Mouse (Mus musculus): ENCODE results near the gene Prkar1b. TPM values are rescaled to one million over a fixed set of nuclear protein-coding genes. Genes with fewer than 3 reads are reported as not detected.

Prkar1b gene
- polyA plus RNA-seq, 1 experiment from 2014 or later: 13.8 TPM

GRCm38 (mm10) chr5:139078156-139078462, 71.7 kb downstream of the Prkar1b start:
- Histone ChIP-seq H3K4me1 (replicated peaks) (peaks cover 41% of the 10 kb centered on the region), H3K9me3 (no peaks in the 10 kb centered on the region), H3K27ac (no peak overlapping the region), H3K4me2 (no peak overlapping the region), H3K4me3 (replicated peaks) (no peak overlapping the region), H3K9ac (replicated peaks) (no peak overlapping the region), H3K27me3 (no peaks in the 10 kb centered on the region), H3K36me3 (no peaks in the 10 kb centered on the region)
- 30% methylated on average over 4 of the region's 4 CpGs for WGBS
- no peak for ATAC-seq (ENCODE audit: insufficient number of reproducible peaks, insufficient read depth, low FRiP score, low TSS enrichment, low read depth)

- H3K27ac ChIP-seq: no peak overlapping the region
- H3K4me1 ChIP-seq (replicated peaks): peaks cover 41% of the 10 kb centered on the region
- no peaks in the 10 kb centered on the region for H3K36me3 ChIP-seq
- no peak overlapping the region for H3K4me2 ChIP-seq
- no peak; the same call in 1 of the 2 replicates for ATAC-seq (ENCODE audit: insufficient number of reproducible peaks, insufficient read depth, low FRiP score, low TSS enrichment, low read depth)
- WGBS: 55% methylated on average over 11 of the region's 11 CpGs
- H3K9me3 ChIP-seq: no peaks in the 10 kb centered on the region
- no peak overlapping the region for H3K4me3 ChIP-seq (replicated peaks)
- no peaks in the 10 kb centered on the region for H3K27me3 ChIP-seq
- H3K9ac ChIP-seq (replicated peaks): no peak overlapping the region
Observed at GRCm38 (mm10) chr5:139077311-139078155, 72.3 kb downstream of the Prkar1b start.

- Histone ChIP-seq H3K4me1 (replicated peaks) (peaks cover 33% of the 10 kb centered on the region), H3K36me3 (no peaks in the 10 kb centered on the region), H3K27ac (no peak overlapping the region), H3K27me3 (no peaks in the 10 kb centered on the region), H3K9me3 (no peaks in the 10 kb centered on the region), H3K4me3 (replicated peaks) (no peak overlapping the region), H3K4me2 (no peak overlapping the region), H3K9ac (replicated peaks) (no peak overlapping the region)
- ATAC-seq (ENCODE audit: insufficient number of reproducible peaks, insufficient read depth, low FRiP score, low TSS enrichment, low read depth): no peak
- WGBS: 64% methylated on average over 7 of the region's 7 CpGs
Observed at GRCm38 (mm10) chr5:139076450-139076849, 73.4 kb downstream of the Prkar1b start.

DNA sequence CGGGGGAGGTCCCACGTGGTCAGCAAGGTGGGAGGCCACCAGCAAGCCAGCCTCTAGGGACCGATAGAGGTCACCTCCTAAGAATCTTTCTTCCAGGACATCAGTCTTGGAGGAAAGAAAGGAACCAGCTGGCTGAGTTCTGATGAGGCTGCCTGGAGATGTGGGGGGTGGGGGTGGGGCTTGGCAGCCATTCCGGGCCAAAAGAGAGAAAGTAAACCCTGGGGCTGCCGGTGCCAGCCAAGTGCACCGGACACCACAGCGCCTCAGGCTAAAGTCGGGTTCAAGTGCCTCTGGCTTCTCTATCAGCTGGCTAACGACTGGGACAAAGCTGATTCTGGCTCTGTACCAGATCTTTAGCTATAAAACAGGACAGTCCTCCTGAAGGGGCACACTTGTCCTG, 74.0 kb downstream of the Prkar1b start:
- 49% methylated on average over 9 of the region's 9 CpGs for WGBS
- no peak for ATAC-seq (ENCODE audit: insufficient number of reproducible peaks, insufficient read depth, low FRiP score, low TSS enrichment, low read depth)
- H3K27me3 ChIP-seq: no peaks in the 10 kb centered on the region
- no peak overlapping the region for H3K4me2 ChIP-seq
- no peaks in the 10 kb centered on the region for H3K36me3 ChIP-seq
- H3K4me1 ChIP-seq (replicated peaks): peaks cover 29% of the 10 kb centered on the region
- no peak overlapping the region for H3K4me3 ChIP-seq (replicated peaks)
- H3K9me3 ChIP-seq: no peaks in the 10 kb centered on the region
- no peak overlapping the region for H3K9ac ChIP-seq (replicated peaks)
- H3K27ac ChIP-seq: no peak overlapping the region

DNA sequence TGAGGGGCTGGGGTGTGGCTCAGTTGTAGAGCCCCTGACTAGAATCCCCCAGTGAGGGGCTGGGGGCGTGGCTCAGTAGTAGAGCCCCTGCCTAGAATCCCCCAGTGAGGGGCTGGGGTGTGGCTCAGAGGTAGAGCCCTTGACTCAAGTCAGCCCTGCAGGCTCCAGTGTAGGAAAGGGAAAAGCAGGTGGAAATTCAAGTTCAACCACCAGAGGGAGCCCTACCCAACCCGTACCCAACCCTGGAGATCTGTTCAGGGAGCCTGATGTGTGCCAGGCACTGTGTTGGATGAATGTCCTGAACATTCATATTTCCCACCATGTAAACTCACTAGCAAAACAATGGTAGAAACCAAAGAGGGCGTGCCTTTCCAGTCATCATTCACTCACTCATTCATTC, 74.7 kb downstream of the Prkar1b start:
- no peaks in the 10 kb centered on the region for H3K36me3 ChIP-seq
- H3K9ac ChIP-seq (replicated peaks): no peak overlapping the region
- whole genome bisulfite sequencing: 59% methylated on average over 3 of the region's 3 CpGs
- no peak overlapping the region for H3K4me2 ChIP-seq
- H3K4me1 ChIP-seq (replicated peaks): peaks cover 29% of the 10 kb centered on the region
- H3K27me3 ChIP-seq: no peaks in the 10 kb centered on the region
- no peak for ATAC-seq (ENCODE audit: insufficient number of reproducible peaks, insufficient read depth, low FRiP score, low TSS enrichment, low read depth)
- H3K9me3 ChIP-seq: no peaks in the 10 kb centered on the region
- H3K27ac ChIP-seq: no peak overlapping the region
- no peak overlapping the region for H3K4me3 ChIP-seq (replicated peaks)

DNA sequence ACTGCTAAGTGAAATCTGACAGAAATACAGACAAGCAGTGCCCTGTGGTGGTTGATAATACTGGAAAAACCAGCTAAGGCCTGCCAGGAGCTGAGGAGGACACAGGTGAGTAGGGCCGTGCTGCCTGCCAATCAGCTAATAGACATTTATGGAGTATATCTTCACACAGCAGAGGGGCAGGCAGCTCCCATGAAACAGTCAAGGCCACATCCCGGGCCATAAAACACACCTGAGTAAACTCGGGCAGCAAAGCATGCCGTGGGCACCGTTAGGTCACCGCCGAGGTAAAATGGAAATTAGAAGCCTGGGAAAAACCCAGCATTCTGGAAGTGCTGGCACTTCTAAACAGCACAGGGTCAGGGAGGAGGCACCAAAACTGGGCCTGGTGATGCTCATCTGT, 75.8 kb downstream of the Prkar1b start:
- Histone ChIP-seq H3K4me3 (replicated peaks) (no peak overlapping the region), H3K9ac (replicated peaks) (no peak overlapping the region), H3K27me3 (no peaks in the 10 kb centered on the region), H3K9me3 (no peaks in the 10 kb centered on the region), H3K4me2 (no peak overlapping the region), H3K36me3 (no peaks in the 10 kb centered on the region), H3K4me1 (replicated peaks) (peaks cover 29% of the 10 kb centered on the region), H3K27ac (no peak overlapping the region)
- no peak for ATAC-seq (ENCODE audit: insufficient number of reproducible peaks, insufficient read depth, low FRiP score, low TSS enrichment, low read depth)
- WGBS: 81% methylated on average over 7 of the region's 7 CpGs

- Histone ChIP-seq H3K9me3 (no peaks in the 10 kb centered on the region), H3K4me2 (no peak overlapping the region), H3K36me3 (no peaks in the 10 kb centered on the region), H3K4me1 (replicated peaks) (peaks cover 23% of the 10 kb centered on the region), H3K4me3 (replicated peaks) (no peak overlapping the region), H3K9ac (replicated peaks) (no peak overlapping the region), H3K27ac (no peak overlapping the region), H3K27me3 (no peaks in the 10 kb centered on the region)
- WGBS: 85% methylated on average over 5 of the region's 5 CpGs
- ATAC-seq (ENCODE audit: insufficient number of reproducible peaks, insufficient read depth, low FRiP score, low TSS enrichment, low read depth): no peak
Observed at GRCm38 (mm10) chr5:139072866-139073265, 76.9 kb downstream of the Prkar1b start.

- no peaks in the 10 kb centered on the region for H3K27me3 ChIP-seq
- H3K36me3 ChIP-seq: no peaks in the 10 kb centered on the region
- no peak overlapping the region for H3K4me2 ChIP-seq
- no peaks in the 10 kb centered on the region for H3K9me3 ChIP-seq
- no peak overlapping the region for H3K9ac ChIP-seq (replicated peaks)
- H3K4me3 ChIP-seq (replicated peaks): no peak overlapping the region
- 21% methylated on average over 7 of the region's 7 CpGs for WGBS
- peak overlapping the region; percentile 24; the same call in 1 of the 2 replicates for H3K27ac ChIP-seq
- peaks cover 18% of the 10 kb centered on the region for H3K4me1 ChIP-seq (replicated peaks)
- ATAC-seq (ENCODE audit: insufficient number of reproducible peaks, insufficient read depth, low FRiP score, low TSS enrichment, low read depth): peak; percentile 73; the same call in 1 of the 2 replicates
Observed at GRCm38 (mm10) chr5:139066861-139067614, 82.8 kb downstream of the Prkar1b start.

DNA sequence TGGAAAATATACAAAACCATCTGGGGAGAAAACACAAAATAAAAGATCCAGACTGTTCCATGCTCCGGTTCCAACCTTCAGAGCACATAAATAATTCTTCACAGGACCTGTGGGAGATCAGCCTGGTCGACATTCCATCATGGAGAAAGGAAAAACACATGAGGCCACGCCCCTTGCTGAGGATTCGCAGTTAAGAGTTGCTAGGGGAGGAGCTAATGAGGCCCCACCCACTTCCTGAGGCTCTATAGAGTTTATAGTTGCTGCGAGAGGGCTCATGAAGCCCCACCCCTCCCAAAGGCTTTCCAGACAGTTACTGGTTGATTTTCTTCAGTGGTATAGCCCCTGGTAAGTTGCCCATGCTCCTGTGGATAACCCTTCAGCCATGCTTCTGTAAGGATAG, 85.2 kb downstream of the Prkar1b start:
- H3K4me1 ChIP-seq (replicated peaks): peaks cover 18% of the 10 kb centered on the region
- no peak overlapping the region for H3K4me3 ChIP-seq (replicated peaks)
- H3K9ac ChIP-seq (replicated peaks): no peak overlapping the region
- H3K27me3 ChIP-seq: no peaks in the 10 kb centered on the region
- WGBS: 60% methylated on average over 5 of the region's 5 CpGs
- no peak for ATAC-seq (ENCODE audit: insufficient number of reproducible peaks, insufficient read depth, low FRiP score, low TSS enrichment, low read depth)
- H3K9me3 ChIP-seq: no peaks in the 10 kb centered on the region
- H3K36me3 ChIP-seq: no peaks in the 10 kb centered on the region
- H3K27ac ChIP-seq: no peak overlapping the region
- no peak overlapping the region for H3K4me2 ChIP-seq

DNA sequence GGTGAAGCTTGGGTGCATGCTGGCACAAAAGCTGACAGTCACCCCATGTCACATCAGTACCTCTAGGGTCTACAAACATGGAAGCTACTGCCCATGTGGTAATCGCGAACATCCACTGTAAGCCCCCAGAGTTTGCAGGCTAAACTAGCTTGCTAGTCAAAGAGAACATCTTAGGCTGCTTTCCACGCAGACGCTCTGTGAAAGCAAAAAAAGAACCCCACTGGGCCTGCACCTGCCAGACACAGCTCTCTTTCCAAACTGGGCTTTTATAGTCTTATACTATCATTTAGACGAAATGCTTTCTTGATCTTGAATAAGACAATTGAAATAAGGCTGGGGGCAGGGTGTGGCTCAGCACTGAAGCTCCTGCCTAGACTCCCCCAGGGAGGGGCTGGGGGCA, 88.1 kb downstream of the Prkar1b start:
- WGBS: 83% methylated on average over 5 of the region's 5 CpGs
- Histone ChIP-seq H3K9me3 (no peaks in the 10 kb centered on the region), H3K9ac (replicated peaks) (no peak overlapping the region), H3K27ac (no peak overlapping the region), H3K27me3 (no peaks in the 10 kb centered on the region), H3K36me3 (no peaks in the 10 kb centered on the region), H3K4me2 (no peak overlapping the region), H3K4me1 (replicated peaks) (peaks cover 11% of the 10 kb centered on the region), H3K4me3 (replicated peaks) (no peak overlapping the region)
- ATAC-seq (ENCODE audit: insufficient number of reproducible peaks, insufficient read depth, low FRiP score, low TSS enrichment, low read depth): no peak

DNA sequence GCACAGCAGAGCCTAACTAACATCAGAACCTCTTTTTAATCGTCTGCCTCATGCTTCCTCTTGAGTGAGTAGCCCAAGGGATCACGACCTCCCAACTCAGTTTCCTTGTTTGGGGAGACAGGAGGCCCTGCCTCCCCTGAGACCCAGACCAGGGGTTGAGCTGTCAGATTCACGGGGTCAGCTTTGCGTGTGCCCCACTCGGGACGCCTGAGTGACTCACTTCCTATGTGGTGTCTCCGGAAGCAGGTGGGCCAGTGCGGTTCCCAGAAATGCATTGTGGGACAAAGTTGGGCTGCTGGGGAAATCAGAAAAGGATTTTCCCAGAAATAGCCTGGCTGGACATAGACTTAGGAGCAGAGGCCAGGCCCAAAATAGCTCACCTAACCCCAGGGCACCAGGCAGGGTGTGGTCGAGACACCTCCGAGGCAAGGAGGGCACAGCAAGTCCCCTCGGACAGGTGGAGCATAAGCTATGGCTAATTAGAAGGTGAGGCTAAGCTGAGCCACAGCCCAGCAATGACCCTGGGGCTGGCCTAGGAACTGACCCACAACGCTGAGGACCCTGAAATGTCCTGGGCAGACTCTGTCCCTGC, 89.2 kb downstream of the Prkar1b start:
- H3K27ac ChIP-seq: no peak overlapping the region
- 78% methylated on average over 12 of the region's 12 CpGs for WGBS

More for the DNA sequence above, 89.2 kb downstream of the Prkar1b start:
- H3K9ac ChIP-seq (replicated peaks): no peak overlapping the region
- no peaks in the 10 kb centered on the region for H3K27me3 ChIP-seq
- H3K4me1 ChIP-seq (replicated peaks): peaks cover 15% of the 10 kb centered on the region
- no peak for ATAC-seq (ENCODE audit: insufficient number of reproducible peaks, insufficient read depth, low FRiP score, low TSS enrichment, low read depth)
- no peak overlapping the region for H3K4me3 ChIP-seq (replicated peaks)
- H3K4me2 ChIP-seq: no peak overlapping the region
- no peaks in the 10 kb centered on the region for H3K36me3 ChIP-seq
- no peaks in the 10 kb centered on the region for H3K9me3 ChIP-seq

All from limb, embryonic 12.5 days (tissue).